Mouse (Mus musculus): ENCODE measurements around the gene Olfr691.
"Not testable (repeated sequence)": the region's sequence is repeated elsewhere in the genome, so short reads cannot be mapped to it uniquely, and the experiment has no call there.

Olfr691 gene

DNA sequence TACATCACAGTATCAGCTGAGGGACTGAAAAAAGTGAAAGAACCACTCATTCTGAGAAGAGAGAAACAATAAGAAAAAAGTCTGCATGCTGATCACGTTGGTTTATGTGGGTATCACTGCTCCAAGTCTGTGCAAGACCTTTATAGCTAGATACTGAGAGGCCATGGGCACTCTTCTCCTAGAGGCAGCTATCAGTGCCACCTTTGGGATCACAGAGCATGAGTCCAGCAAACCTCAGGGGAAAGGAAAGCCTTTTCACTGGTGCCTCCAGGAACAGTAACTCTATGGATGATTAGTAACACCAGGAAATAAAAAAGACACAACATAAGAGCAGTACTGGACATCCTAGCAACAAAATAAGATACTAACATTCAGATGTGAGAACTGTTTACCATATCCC, at the start of gene Olfr691:
Olfr691 (minus strand) TSS at position 101 of the 400 bp plus-strand sequence.
- CTCF ChIA-PET = no interaction called here

DNA sequence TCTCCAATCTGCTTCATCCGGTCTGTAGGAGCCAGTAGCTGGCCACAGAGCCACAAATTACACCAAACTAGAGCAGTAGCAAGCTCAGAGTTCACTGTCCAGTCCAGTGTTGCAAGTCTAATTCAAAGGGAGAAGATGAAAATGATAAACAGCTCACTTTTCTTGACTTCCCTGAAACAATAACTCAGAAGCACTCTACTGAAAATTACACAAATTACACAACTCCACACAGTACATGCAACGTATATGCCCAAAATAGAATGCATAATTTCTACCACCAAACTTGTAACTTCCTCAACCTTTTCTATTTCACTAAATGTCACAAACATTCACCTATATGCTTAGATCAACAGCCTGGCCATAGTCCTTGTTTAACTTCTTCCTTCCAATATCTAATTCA, 48.2 kb upstream of the Olfr691 start:
- CTCF ChIA-PET = no interaction called here

DNA sequence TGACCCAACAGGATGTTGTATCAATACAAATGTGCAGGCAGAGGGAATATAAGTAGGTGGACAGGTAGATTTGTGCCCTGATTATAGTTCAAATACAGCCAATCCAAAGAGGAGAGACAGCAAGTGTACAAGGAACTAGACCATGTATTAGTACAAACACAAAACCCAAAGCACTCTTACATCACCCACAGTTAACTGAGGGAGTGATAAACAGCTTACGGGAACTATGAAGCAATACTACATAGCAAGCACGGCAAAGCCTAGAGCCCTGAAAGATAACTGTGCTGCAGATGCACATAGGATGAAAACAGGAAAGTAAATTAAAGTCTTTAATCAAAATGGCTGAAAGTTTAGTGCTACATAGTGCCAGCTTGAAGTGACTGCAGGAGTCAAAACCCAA, 45.6 kb upstream of the Olfr691 start:
- CTCF ChIA-PET = no interaction called here

DNA sequence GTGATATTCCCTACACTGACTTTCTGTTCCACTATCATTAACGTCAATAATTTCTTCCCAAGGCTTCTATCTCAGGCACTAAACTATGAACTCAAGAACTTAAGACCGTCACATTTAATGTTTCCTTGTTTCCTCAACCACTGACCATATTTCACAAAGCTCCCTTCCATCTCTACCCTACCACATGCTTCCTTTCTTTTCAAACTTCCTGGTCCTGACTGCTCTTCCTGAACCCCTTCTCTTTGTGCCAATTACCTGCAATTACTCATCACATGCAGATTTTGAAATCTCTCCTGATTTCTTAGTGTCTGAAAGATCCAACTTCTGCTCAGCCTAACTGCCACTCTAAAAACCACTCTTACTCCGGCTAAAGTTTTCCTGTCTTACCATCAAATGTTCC, 38.3 kb upstream of the Olfr691 start:
- CTCF ChIA-PET = no interaction called here

DNA sequence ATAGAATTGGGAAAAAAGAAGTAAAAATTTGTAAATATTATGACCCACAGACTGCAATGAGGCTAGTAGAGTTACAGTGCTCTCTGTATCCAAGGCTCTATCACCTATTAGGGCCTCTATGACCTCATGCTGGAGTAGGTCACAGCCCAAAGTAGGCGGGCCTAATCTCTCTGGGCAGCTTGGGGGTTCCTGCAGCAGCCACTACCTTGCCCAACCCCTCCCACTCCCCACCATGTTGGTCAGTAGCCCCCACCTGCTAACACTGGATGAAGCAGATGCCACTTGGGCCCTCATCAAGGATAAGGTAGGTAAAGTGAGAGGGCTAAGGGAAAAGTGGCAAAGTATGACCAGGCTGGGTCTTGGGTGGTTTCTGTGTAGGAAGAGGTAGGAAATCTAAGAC, 32.8 kb upstream of the Olfr691 start, which contains the start of gene Gm5901:
Gm5901 (plus strand) TSS at position 173 of the 400 bp plus-strand sequence.
- CTCF ChIA-PET = no interaction called here

DNA sequence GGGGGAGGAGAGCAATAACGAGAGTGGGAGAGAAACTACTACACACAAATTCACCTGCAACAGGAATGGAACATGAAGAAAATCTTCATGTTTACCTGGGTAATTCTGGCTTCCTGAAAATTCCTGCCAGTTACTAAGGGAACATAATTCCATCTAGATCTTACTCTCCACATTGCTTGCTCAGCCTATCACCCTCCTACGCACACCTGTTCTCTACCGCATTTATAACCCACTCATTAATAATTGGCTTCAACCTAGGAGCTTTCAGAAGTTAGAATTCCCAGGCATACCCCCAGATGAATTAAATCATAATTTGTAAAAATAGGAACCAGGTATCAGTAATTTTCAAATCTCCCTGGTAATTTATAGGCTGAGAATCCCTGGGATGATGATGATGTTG, 31.9 kb upstream of the Olfr691 start:
- CTCF ChIA-PET = no interaction called here

DNA sequence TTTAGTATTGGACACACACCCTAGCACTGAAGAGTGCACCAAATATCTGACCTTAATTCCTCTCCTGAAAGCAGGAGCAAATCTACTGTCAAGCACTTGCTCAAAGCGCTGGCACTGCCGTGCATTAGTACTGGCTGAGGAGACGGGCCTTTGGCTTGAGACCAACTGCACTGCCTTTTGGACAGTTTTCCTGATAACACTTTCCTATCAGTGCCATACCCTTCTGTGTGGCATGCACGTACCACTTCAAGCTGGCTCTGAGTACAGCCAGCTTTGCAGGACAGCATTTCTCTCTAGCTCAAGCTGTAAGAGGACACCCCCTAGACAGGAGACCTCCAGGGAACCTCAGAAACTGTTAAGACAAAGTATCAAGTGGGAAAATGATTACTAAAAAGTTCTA, 31.4 kb upstream of the Olfr691 start:
- CTCF ChIA-PET = no interaction called here

DNA sequence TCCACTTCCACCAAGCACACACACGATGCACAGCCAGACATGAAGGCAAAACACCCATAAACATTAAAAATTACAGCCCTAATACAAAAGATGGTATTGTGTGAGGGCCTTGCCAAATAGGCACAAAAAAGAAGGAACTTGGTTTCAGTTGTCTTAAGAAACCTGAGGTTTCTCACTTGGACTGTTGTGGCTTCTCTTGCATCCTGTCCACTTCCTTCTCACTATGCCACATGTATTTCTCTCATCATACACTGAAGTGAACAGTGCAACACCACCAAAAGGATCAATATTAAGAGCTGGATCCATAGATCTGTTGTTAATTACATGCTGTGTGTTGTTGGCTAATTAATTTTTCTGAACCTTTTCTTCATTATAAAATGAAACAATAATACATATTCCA, 30.8 kb upstream of the Olfr691 start:
- CTCF ChIA-PET = interaction anchor here (0.6 kb wide), 1 partner anchor 44 kb away, joined by 3 read pairs; no protein-coding TSS in a partner anchor

DNA sequence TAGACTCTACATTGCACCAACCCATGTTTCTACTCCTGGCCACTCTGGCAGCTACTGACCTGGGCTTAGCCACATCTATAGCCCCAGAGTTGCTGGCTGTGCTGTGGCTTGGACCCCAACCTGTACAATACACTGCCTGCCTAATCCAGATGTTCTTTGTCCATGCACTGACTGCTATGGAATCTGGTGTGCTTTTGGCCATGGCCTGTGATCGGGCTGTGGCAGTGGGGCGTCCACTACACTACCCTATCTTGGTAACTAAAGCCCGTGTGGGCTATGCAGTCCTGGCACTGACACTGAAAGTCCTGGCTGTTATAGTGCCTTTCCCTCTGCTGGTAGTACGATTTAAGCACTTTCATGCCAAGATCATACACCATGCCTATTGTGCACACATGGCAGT, 26.5 kb upstream of the Olfr691 start:
- CTCF ChIA-PET = interaction anchor here (0.6 kb wide), 1 partner anchor 212 kb away, joined by 13 read pairs; no protein-coding TSS in a partner anchor

DNA sequence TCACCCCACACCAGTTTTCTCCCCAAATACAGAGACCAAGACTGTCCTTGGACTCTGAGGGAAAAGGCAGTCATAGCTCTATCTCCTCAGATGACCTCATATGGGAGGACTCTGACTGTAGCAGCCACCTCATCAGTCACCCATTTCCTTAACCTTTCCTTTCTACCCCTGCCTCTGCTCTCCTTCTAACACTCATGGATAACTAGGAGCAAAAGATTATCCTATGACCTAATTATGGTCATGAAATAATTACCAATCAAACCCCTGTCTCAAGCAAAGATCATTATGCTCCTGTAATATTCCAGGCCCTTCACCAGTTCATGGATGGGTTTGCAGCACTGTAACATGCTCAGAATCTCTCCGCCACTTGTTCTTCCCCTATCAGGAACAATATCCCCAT, 25.9 kb upstream of the Olfr691 start, which contains the start of gene Olfr692:
Olfr692 (plus strand) TSS at position 301 of the 400 bp plus-strand sequence.
- CTCF ChIA-PET = interaction anchor here (0.6 kb wide), 1 partner anchor 213 kb away, joined by 13 read pairs; no protein-coding TSS in a partner anchor

DNA sequence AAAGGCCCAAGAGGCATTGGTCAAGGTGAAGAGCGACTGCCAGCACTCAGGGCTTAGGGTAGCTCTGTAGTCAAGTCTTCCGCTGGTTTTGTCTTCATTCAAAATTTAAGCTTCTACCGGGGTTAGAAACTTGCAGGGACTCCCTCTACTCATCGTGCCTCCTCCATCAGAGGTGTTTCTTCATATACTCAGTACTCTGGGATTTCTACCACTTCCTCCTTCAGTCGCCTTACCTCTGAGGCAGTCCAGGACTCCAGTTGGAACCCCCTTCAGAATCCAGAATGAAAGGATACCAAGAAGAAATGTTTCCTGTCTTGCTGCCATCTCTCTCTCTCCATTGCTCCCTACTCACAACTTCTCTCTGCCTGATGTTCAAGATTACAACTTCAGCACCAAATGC, 25.2 kb upstream of the Olfr691 start:
- CTCF ChIA-PET = no interaction called here

DNA sequence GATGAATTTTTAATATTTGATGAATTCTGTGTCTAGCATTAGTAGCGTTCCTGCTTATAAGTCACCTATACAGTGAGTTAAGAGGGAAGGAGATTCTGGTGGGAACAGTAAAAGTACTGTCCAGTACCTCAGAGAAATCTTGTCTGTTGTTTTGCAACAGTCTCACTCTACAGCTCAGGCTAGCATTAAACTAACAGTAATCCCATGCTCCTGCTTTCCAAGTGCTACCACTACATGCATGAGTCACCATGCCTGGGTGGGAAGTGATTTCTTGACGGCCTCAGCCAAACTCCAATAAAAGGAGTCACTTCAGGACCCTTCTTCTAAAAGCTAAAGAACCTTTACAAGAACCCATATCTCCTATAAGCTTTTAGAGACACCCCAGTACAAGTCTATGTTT, 19.6 kb upstream of the Olfr691 start:
- CTCF ChIA-PET = no interaction called here

DNA sequence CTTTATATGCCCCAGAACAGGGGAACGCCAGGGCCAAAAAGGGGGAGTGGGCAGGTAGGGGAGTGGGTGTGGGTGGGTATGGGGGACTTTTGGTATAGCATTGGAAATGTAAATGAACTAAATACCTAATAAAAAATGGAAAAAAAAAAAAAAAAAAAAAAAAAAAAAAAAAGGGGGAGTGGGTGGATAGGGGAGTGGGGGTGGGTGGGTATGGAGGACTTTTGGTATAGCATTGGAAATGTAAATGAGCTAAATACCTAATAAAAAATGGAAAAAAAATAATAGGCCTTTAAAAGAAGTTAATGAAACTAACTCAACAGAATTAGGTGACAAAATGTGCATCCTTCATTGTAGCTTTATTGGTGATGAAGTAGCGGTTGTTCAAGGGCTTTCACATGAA, 14.4 kb upstream of the Olfr691 start:
- CTCF ChIA-PET = not testable (repeated sequence)

DNA sequence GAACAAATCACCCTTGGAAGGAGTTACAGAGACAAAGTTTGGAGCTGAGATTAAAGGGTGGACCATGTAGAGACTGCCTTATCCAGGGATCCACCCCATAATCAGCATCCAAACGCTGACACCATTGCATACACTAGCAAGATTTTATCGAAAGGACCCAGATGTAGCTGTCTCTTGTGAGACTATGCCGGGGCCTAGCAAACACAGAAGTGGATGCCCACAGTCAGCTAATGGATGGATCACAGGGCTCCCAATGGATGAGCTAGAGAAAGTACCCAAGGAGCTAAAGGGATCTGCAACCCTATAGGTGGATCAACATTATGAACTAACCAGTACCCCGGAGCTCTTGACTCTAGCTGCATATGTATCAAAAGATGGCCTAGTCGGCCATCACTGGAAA, 14.0 kb upstream of the Olfr691 start:
- CTCF ChIA-PET = not testable (repeated sequence)

DNA sequence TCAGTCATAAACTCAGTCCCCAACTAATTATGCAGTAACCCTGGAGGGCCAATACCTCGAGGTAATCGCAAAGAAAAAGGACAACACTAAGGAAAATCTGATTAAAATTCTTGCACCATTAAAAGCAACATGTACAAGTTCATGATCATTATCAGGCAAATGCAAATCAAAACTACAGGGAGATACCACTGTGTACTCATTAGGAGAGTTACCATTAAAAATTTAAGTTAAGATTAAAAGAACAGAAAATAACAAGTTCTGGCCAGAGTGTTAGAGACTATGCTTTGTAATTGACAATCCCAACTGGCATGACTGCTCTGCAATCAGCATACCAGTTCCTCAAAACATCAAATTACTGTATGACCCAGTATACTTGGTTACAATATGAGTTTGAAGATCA, 682 bp upstream of the Olfr691 start:
- CTCF ChIA-PET = no interaction called here

DNA sequence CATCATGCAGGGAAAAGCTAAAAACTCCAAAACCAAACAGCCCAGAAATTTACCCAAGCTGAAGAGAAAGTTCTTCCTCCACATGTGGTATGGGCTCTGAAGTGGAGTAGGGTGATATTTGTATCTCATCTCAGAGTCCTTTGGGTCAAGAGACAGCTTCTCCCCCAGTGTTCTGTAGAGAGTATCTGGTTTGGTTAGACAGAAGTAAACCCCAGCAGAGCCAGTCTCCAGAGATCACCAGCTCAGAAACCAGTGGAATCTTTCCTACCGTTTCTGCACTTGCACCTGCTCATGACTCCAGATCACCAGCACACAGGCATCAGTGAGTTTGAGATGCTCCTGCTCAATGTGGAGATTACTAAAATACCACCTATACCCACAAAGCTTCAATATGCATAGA, 8.1 kb downstream of the Olfr691 start, which contains the start of gene Olfr690:
Olfr690 (minus strand) TSS at position 101 of the 400 bp plus-strand sequence.
- CTCF ChIA-PET = no interaction called here

DNA sequence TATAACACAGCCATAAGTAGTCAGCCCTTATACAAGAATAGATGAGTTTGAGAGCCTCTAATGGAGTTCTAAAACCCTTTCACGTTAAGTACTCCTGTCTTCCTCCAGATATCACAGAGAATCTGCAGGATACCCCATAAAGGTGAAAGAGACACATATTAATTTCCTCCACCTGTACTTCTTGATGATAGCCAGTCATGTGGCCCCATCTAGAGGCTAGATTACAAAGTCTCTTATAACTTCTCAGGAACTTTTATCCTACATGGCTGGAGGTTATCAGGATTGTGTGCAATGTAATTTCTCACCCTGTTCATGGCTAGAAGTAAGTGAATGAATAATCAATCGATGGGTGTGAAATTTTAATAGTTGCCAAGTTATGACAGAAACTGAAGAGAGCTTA, 16.8 kb downstream of the Olfr691 start:
- CTCF ChIA-PET = no interaction called here

DNA sequence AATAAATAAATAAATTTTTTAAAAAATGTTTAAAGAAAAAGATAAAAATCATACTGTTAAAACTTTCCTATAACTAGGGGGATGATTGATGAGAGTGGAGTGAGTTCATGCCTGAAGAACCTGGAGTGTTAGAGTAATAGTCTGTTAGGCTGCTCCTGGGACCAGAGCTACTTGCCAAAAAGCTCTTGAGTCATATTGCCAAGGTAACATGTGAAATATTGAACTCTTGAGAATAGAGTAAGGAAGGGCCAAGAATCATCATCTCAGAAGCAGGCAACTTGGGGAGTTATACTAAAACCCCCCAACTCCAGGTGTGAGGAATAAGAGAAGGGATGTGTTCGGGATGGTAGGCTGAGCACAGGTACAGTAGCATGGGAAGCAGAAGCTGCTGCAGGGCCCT, 31.2 kb downstream of the Olfr691 start, which contains the start of gene Olfr689:
Olfr689 (plus strand) TSS at position 301 of the 400 bp plus-strand sequence.
- CTCF ChIA-PET = no interaction called here

DNA sequence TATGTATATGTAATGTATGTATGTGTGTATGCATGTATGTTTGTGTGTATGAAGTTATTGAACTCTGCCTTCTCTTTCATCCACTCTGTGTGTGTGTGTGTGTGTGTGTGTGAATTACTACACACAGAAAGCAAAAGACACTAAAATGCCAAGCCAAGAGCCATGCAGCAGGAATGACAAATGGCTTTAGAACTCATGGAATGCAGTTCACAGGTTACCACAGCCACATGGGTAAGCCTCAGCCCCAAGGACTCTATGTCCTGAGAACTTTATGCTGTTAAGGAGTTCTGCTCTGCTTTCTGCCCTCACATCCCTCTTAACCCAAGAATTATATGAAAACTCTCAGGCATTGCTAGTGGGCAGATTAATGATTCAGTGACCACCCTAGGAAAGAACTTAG, 52.0 kb downstream of the Olfr691 start:
- CTCF ChIA-PET = no interaction called here

DNA sequence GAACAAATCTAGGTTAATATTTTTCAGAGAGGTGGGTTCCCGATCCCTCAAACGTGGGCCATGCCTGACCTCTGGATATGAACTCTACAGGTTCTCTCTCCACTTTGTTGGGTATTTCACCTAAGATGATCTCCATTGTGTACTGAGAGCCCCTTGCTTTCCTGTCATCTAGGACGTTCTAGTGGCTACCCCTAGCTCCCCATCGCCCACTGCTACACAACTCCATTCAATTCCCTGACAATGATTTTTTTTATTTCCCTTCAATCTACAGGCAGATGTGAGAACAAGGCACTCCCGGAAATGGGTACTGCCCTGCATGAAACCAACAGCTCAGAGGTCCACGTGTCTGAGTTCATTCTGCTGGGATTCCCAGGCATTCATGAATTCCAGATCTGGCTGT, 54.3 kb downstream of the Olfr691 start, which contains the start of gene Olfr688:
Olfr688 (plus strand) TSS at position 301 of the 400 bp plus-strand sequence.
- CTCF ChIA-PET = no interaction called here
